Mouse (Mus musculus): ENCODE measurements at regions not wholly inside any gene's neighbourhood (a gene's known extent, or its start where the extent isn't known, plus 50 kb on each side); places are given as distances from the start of the nearest gene placed in this dataset.

DNA sequence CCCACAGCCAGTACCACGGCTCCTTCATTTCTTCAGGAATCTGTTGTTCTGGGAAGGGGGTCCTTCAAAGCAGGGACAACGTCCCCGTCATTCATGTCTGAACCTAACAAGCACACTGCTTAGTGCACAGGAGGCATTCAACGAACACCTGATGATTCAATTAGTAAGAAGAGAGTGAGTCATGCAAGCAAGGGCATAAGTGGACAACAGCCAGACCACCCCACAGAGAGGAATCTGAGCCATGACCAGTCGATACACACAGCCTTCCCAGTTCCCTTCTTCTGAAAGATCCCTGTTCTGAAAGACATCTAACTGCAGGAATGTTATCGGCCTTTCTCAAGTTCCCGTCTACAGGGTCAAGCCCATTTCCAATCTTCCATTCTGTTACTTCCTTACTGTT, 231.6 kb downstream of the Gm26897 start:
- no peaks in the 10 kb centered on the region for H3K36me3 ChIP-seq (ENCODE audit: control insufficient read depth, insufficient read depth, low read length)
- 90% methylated on average over 7 of the region's 7 CpGs for WGBS
- no peaks in the 10 kb centered on the region for H3K4me1 ChIP-seq (ENCODE audit: control insufficient read depth, insufficient read depth, low read length)
- no peak overlapping the region for H3K4me2 ChIP-seq
- no peak overlapping the region for H3K4me3 ChIP-seq (ENCODE audit: low read depth, low read length)
- H3K27ac ChIP-seq (ENCODE audit: low read depth, low read length) = no peak overlapping the region
- DNase-seq (ENCODE audit: low spot score, missing footprints) = no peak
- H3K9ac ChIP-seq (ENCODE audit: low read length) = no peak overlapping the region
- no peaks in the 10 kb centered on the region for H3K27me3 ChIP-seq (ENCODE audit: control insufficient read depth, insufficient read depth, low read length)
- H3K9me3 ChIP-seq (ENCODE audit: control insufficient read depth, low read length) = no peaks in the 10 kb centered on the region
- ATAC-seq (ENCODE audit: low FRiP score) = no peak

- Histone ChIP-seq H3K27me3 (ENCODE audit: control insufficient read depth, insufficient read depth, low read length) (no peaks in the 10 kb centered on the region), H3K9ac (ENCODE audit: low read length) (no peak overlapping the region), H3K4me2 (no peak overlapping the region), H3K4me1 (ENCODE audit: control insufficient read depth, insufficient read depth, low read length) (no peaks in the 10 kb centered on the region), H3K27ac (ENCODE audit: low read depth, low read length) (no peak overlapping the region), H3K9me3 (ENCODE audit: control insufficient read depth, low read length) (no peaks in the 10 kb centered on the region), H3K36me3 (ENCODE audit: control insufficient read depth, insufficient read depth, low read length) (no peaks in the 10 kb centered on the region), H3K4me3 (ENCODE audit: low read depth, low read length) (no peak overlapping the region)
- DNase-seq (ENCODE audit: low spot score, missing footprints) (no peak), ATAC-seq (ENCODE audit: low FRiP score) (no peak)
- 83% methylated on average over 11 of the region's 11 CpGs for WGBS
These were observed 234.4 kb downstream of the Gm26897 start for GRCm38 (mm10) chr5:111968121-111968520.

GRCm38 (mm10) chr5:111968701-111969100, 235.0 kb downstream of the Gm26897 start:
- DNase-seq (ENCODE audit: low spot score, missing footprints) (no peak), ATAC-seq (ENCODE audit: low FRiP score) (no peak)
- H3K27me3 ChIP-seq (ENCODE audit: control insufficient read depth, insufficient read depth, low read length) = no peaks in the 10 kb centered on the region
- no peak overlapping the region for H3K4me2 ChIP-seq
- no peaks in the 10 kb centered on the region for H3K4me1 ChIP-seq (ENCODE audit: control insufficient read depth, insufficient read depth, low read length)
- H3K36me3 ChIP-seq (ENCODE audit: control insufficient read depth, insufficient read depth, low read length) = no peaks in the 10 kb centered on the region
- no peak overlapping the region for H3K27ac ChIP-seq (ENCODE audit: low read depth, low read length)
- no peak overlapping the region for H3K4me3 ChIP-seq (ENCODE audit: low read depth, low read length)
- no peak overlapping the region for H3K9ac ChIP-seq (ENCODE audit: low read length)
- WGBS = 90% methylated on average over 1 of the region's 1 CpGs
- H3K9me3 ChIP-seq (ENCODE audit: control insufficient read depth, low read length) = no peaks in the 10 kb centered on the region

- H3K27me3 ChIP-seq (ENCODE audit: control insufficient read depth, insufficient read depth, low read length) = no peaks in the 10 kb centered on the region
- no peak overlapping the region for H3K4me3 ChIP-seq (ENCODE audit: low read depth, low read length)
- DNase-seq (ENCODE audit: low spot score, missing footprints) (no peak), ATAC-seq (ENCODE audit: low FRiP score) (no peak)
- no peak overlapping the region for H3K9ac ChIP-seq (ENCODE audit: low read length)
- no peak overlapping the region for H3K27ac ChIP-seq (ENCODE audit: low read depth, low read length)
- no peaks in the 10 kb centered on the region for H3K36me3 ChIP-seq (ENCODE audit: control insufficient read depth, insufficient read depth, low read length)
- H3K4me2 ChIP-seq = no peak overlapping the region
- 63% methylated on average over 3 of the region's 3 CpGs for WGBS
- no peaks in the 10 kb centered on the region for H3K4me1 ChIP-seq (ENCODE audit: control insufficient read depth, insufficient read depth, low read length)
- H3K9me3 ChIP-seq (ENCODE audit: control insufficient read depth, low read length) = peaks cover 7% of the 10 kb centered on the region
These were observed 237.5 kb downstream of the Gm26897 start for GRCm38 (mm10) chr5:111971193-111971592.

GRCm38 (mm10) chr5:111971952-111972351, 238.2 kb downstream of the Gm26897 start:
- H3K9ac ChIP-seq (ENCODE audit: low read length) = no peak overlapping the region; the same call in 1 of the 2 replicates
- DNase-seq (ENCODE audit: low spot score, missing footprints) (no peak), ATAC-seq (ENCODE audit: low FRiP score) (no peak)
- H3K4me2 ChIP-seq = no peak overlapping the region
- H3K4me3 ChIP-seq (ENCODE audit: low read depth, low read length) = no peak overlapping the region
- H3K4me1 ChIP-seq (ENCODE audit: control insufficient read depth, insufficient read depth, low read length) = no peaks in the 10 kb centered on the region
- H3K36me3 ChIP-seq (ENCODE audit: control insufficient read depth, insufficient read depth, low read length) = no peaks in the 10 kb centered on the region
- no peak overlapping the region for H3K27ac ChIP-seq (ENCODE audit: low read depth, low read length)
- H3K27me3 ChIP-seq (ENCODE audit: control insufficient read depth, insufficient read depth, low read length) = no peaks in the 10 kb centered on the region
- H3K9me3 ChIP-seq (ENCODE audit: control insufficient read depth, low read length) = peaks cover 7% of the 10 kb centered on the region
- WGBS = 82% methylated on average over 3 of the region's 3 CpGs

DNA sequence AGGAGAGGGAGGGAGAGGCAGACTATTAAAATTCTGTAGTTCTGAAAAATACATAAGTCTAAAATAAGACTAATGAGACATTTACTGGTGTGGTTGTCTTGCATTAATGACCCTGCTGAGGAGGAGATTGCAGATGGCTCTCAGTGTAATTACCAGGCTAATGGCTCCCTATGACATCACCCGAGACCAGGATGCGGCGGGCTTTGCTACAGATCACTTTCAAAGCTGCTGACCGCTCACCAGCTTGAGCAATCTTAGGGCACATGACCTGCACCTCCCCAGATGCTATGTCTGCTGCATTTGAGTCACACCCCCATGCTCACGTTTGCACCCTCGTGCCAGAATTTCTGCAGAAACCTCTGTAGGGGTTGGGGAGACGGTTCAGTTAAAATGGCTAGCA, 242.0 kb downstream of the Gm26897 start:
- ATAC-seq (ENCODE audit: low FRiP score) = no peak
- H3K9ac ChIP-seq (ENCODE audit: low read length) = no peak overlapping the region
- H3K9me3 ChIP-seq (ENCODE audit: control insufficient read depth, low read length) = peaks cover 7% of the 10 kb centered on the region
- DNase-seq (ENCODE audit: low spot score, missing footprints) = no peak
- 50% methylated on average over 7 of the region's 7 CpGs for WGBS
- no peak overlapping the region for H3K4me3 ChIP-seq (ENCODE audit: low read depth, low read length)
- no peaks in the 10 kb centered on the region for H3K27me3 ChIP-seq (ENCODE audit: control insufficient read depth, insufficient read depth, low read length)
- no peaks in the 10 kb centered on the region for H3K4me1 ChIP-seq (ENCODE audit: control insufficient read depth, insufficient read depth, low read length)
- no peak overlapping the region for H3K4me2 ChIP-seq
- no peak overlapping the region for H3K27ac ChIP-seq (ENCODE audit: low read depth, low read length)
- no peaks in the 10 kb centered on the region for H3K36me3 ChIP-seq (ENCODE audit: control insufficient read depth, insufficient read depth, low read length)

- no peak overlapping the region for H3K4me3 ChIP-seq (ENCODE audit: low read depth, low read length)
- H3K36me3 ChIP-seq (ENCODE audit: control insufficient read depth, insufficient read depth, low read length) = no peaks in the 10 kb centered on the region
- H3K9me3 ChIP-seq (ENCODE audit: control insufficient read depth, low read length) = peaks cover 7% of the 10 kb centered on the region
- no peak overlapping the region for H3K27ac ChIP-seq (ENCODE audit: low read depth, low read length)
- DNase-seq (ENCODE audit: low spot score, missing footprints) = no peak
- no peak for ATAC-seq (ENCODE audit: low FRiP score)
- 88% methylated on average over 3 of the region's 3 CpGs for WGBS
- H3K4me2 ChIP-seq = no peak overlapping the region
- H3K4me1 ChIP-seq (ENCODE audit: control insufficient read depth, insufficient read depth, low read length) = no peaks in the 10 kb centered on the region
- H3K9ac ChIP-seq (ENCODE audit: low read length) = no peak overlapping the region
- H3K27me3 ChIP-seq (ENCODE audit: control insufficient read depth, insufficient read depth, low read length) = no peaks in the 10 kb centered on the region
These were observed 245.9 kb downstream of the Gm26897 start for GRCm38 (mm10) chr5:111979601-111980000.

DNA sequence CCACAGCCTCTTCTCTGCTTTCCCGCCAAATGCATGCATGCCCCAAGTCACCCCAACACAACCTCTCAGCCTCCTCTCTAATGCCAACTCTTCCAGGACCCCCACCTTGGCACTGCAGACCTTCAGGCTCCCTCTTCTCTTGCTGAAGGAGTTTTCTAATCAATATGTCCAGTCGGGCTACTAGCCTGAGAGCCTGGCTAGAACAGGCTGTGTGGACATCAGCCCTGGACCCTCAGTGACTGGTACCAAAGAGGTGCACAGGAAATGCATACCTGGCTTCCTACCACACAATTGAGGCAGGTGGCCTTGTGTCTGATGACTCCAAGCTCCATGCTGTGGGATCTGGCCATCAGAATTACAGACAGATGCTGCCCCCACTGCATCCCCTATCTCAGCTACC, 248.4 kb downstream of the Gm26897 start:
- Histone ChIP-seq H3K27ac (ENCODE audit: low read depth, low read length) (no peak overlapping the region), H3K36me3 (ENCODE audit: control insufficient read depth, insufficient read depth, low read length) (no peaks in the 10 kb centered on the region), H3K4me3 (ENCODE audit: low read depth, low read length) (no peak overlapping the region), H3K4me2 (no peak overlapping the region), H3K4me1 (ENCODE audit: control insufficient read depth, insufficient read depth, low read length) (no peaks in the 10 kb centered on the region), H3K9ac (ENCODE audit: low read length) (no peak overlapping the region), H3K9me3 (ENCODE audit: control insufficient read depth, low read length) (no peaks in the 10 kb centered on the region; the same call in 1 of the 2 replicates), H3K27me3 (ENCODE audit: control insufficient read depth, insufficient read depth, low read length) (no peaks in the 10 kb centered on the region)
- ATAC-seq (ENCODE audit: low FRiP score) (no peak), DNase-seq (ENCODE audit: low spot score, missing footprints) (no peak)
- WGBS = 97% methylated on average over 2 of the region's 2 CpGs

- Histone ChIP-seq H3K36me3 (ENCODE audit: control insufficient read depth, insufficient read depth, low read length) (no peaks in the 10 kb centered on the region), H3K9me3 (ENCODE audit: control insufficient read depth, low read length) (no peaks in the 10 kb centered on the region; the same call in 1 of the 2 replicates), H3K4me2 (no peak overlapping the region), H3K9ac (ENCODE audit: low read length) (no peak overlapping the region), H3K27ac (ENCODE audit: low read depth, low read length) (no peak overlapping the region), H3K27me3 (ENCODE audit: control insufficient read depth, insufficient read depth, low read length) (no peaks in the 10 kb centered on the region), H3K4me3 (ENCODE audit: low read depth, low read length) (no peak overlapping the region), H3K4me1 (ENCODE audit: control insufficient read depth, insufficient read depth, low read length) (no peaks in the 10 kb centered on the region)
- no peak for DNase-seq (ENCODE audit: low spot score, missing footprints)
- 74% methylated on average over 8 of the region's 8 CpGs for WGBS
- no peak for ATAC-seq (ENCODE audit: low FRiP score)
These were observed 252.3 kb downstream of the Gm26897 start for GRCm38 (mm10) chr5:111985997-111986396.

GRCm38 (mm10) chr5:111987036-111987435, 253.3 kb downstream of the Gm26897 start:
- Histone ChIP-seq H3K27me3 (ENCODE audit: control insufficient read depth, insufficient read depth, low read length) (no peaks in the 10 kb centered on the region), H3K4me3 (ENCODE audit: low read depth, low read length) (no peak overlapping the region), H3K9ac (ENCODE audit: low read length) (no peak overlapping the region), H3K36me3 (ENCODE audit: control insufficient read depth, insufficient read depth, low read length) (no peaks in the 10 kb centered on the region), H3K4me2 (no peak overlapping the region), H3K4me1 (ENCODE audit: control insufficient read depth, insufficient read depth, low read length) (no peaks in the 10 kb centered on the region), H3K9me3 (ENCODE audit: control insufficient read depth, low read length) (no peaks in the 10 kb centered on the region), H3K27ac (ENCODE audit: low read depth, low read length) (no peak overlapping the region)
- DNase-seq (ENCODE audit: low spot score, missing footprints) (no peak), ATAC-seq (ENCODE audit: low FRiP score) (no peak)
- WGBS = 48% methylated on average over 6 of the region's 6 CpGs
